In genomic region chr7:91431594-91432240, GRCm38 (mm10) we compare ENCODE assay signal across 9 mouse cellular contexts.
DNase-seq lines count a peak whose midpoint lies in the region; ATAC-seq and TF ChIP-seq lines count a peak whose summit lies in the region.
"Had no signal": no experiment of that assay in that cellular context is flagged by ENCODE, and none has a peak within 500 bp of the region (broad histone marks: within the 10 kb centered on the region; RNA-seq: fewer than 3 reads in every experiment).

No protein-coding gene starts in this region.

- no peaks in the 10 kb centered on the region for H3K27me3 ChIP-seq in heart, embryonic 10.5 days (ENCODE audit: insufficient read depth, poor library complexity, severe bottlenecking)
- no peaks in the 10 kb centered on the region for H3K27me3 ChIP-seq in midbrain, embryonic 13.5 days
- no peaks in the 10 kb centered on the region for H3K27me3 ChIP-seq in stomach, postnatal 0 days (ENCODE audit: control insufficient read depth, insufficient read depth, low read length)
- H3K27me3 ChIP-seq: liver, embryonic 13.5 days had no signal

- H3K4me1 ChIP-seq in heart, embryonic 10.5 days = no peaks in the 10 kb centered on the region
- 0 out of 2 replicates have a peak, but pooled peaks cover 3% of the 10 kb centered on the region for H3K4me1 ChIP-seq in midbrain, embryonic 13.5 days (replicated peaks)
- no peaks in the 10 kb centered on the region for H3K4me1 ChIP-seq in stomach, postnatal 0 days (replicated peaks; ENCODE audit: control insufficient read depth, insufficient read depth)
- H3K4me1 ChIP-seq: liver, embryonic 13.5 days had no signal

- 41% methylated on average over 11 of the region's 11 CpGs for WGBS in heart, embryonic 10.5 days
- 40% methylated on average over 11 of the region's 11 CpGs for WGBS in midbrain, embryonic 13.5 days
- WGBS in stomach, postnatal 0 days = 35% methylated on average over 11 of the region's 11 CpGs

- no peak overlapping the region for H3K4me2 ChIP-seq in midbrain, embryonic 13.5 days (replicated peaks)
- H3K4me2 ChIP-seq in stomach, postnatal 0 days (replicated peaks; ENCODE audit: low read depth) = no peak overlapping the region
- H3K4me2 ChIP-seq: liver, embryonic 13.5 days had no signal

- no peak overlapping the region for H3K27ac ChIP-seq in heart, embryonic 10.5 days
- no peak overlapping the region for H3K27ac ChIP-seq in midbrain, embryonic 13.5 days
- H3K27ac ChIP-seq in stomach, postnatal 0 days (replicated peaks) = no peak overlapping the region
- H3K27ac ChIP-seq: liver, embryonic 13.5 days had no signal

- no peak overlapping the region; the same call in 1 of the 2 replicates for H3K9ac ChIP-seq in midbrain, embryonic 13.5 days (replicated peaks)
- no peak overlapping the region for H3K9ac ChIP-seq in stomach, postnatal 0 days (ENCODE audit: low read length)
- H3K9ac ChIP-seq: liver, embryonic 13.5 days had no signal

- peak; percentile 4 to 51 for DNase-seq in heart, postnatal 14 days
- no peak for DNase-seq in heart, embryonic 10.5 days (ENCODE audit: low spot score)
- DNase-seq in MEL-GATA-1-ER (ENCODE audit: extremely low read depth, low read depth) = peak; percentile 3
- peak; percentile 65 for DNase-seq in cerebellum, adult 9-10 months
- DNase-seq in gastrocnemius, postnatal 10 days = peak; percentile 43
- DNase-seq in layer of hippocampus, adult 9-11 months = peak; percentile 57
- peak; percentile 47 for DNase-seq in stomach, postnatal 0 days (ENCODE audit: low spot score)
- DNase-seq: liver, embryonic 13.5 days had no signal

- peak; percentile 88 for TF ChIP-seq CTCF in stomach, postnatal 0 days (IDR thresholded peaks at IDR 0.05; ENCODE audit: low read depth)

- no peak for TF ChIP-seq EP300 in stomach, postnatal 0 days (optimal IDR thresholded peaks at IDR 0.05)

- intact Hi-C loops in heart, postnatal 14 days (cut with DNase I) = no loop called here

- ATAC-seq in midbrain, embryonic 13.5 days = peak; percentile 44
- no peak for ATAC-seq in stomach, postnatal 0 days (ENCODE audit: low FRiP score, low TSS enrichment)

- no peak overlapping the region for H3K4me3 ChIP-seq in heart, embryonic 10.5 days
- H3K4me3 ChIP-seq in midbrain, embryonic 13.5 days (replicated peaks) = no peak overlapping the region
- no peak overlapping the region for H3K4me3 ChIP-seq in stomach, postnatal 0 days (ENCODE audit: low read depth, low read length)
- H3K4me3 ChIP-seq: liver, embryonic 13.5 days had no signal

- no peaks in the 10 kb centered on the region for H3K9me3 ChIP-seq in heart, embryonic 10.5 days
- no peaks in the 10 kb centered on the region for H3K9me3 ChIP-seq in midbrain, embryonic 13.5 days
- H3K9me3 ChIP-seq in stomach, postnatal 0 days (ENCODE audit: control insufficient read depth, low read length) = no peaks in the 10 kb centered on the region
- H3K9me3 ChIP-seq: liver, embryonic 13.5 days had no signal

- H3K36me3 ChIP-seq in heart, embryonic 10.5 days = no peaks in the 10 kb centered on the region
- no peaks in the 10 kb centered on the region for H3K36me3 ChIP-seq in midbrain, embryonic 13.5 days
- no peaks in the 10 kb centered on the region for H3K36me3 ChIP-seq in stomach, postnatal 0 days (ENCODE audit: control insufficient read depth, insufficient read depth, low read length)
- H3K36me3 ChIP-seq: liver, embryonic 13.5 days had no signal
